Mouse (Mus musculus): ENCODE results near the gene Slc1a2. TPM values are rescaled to one million over a fixed set of nuclear protein-coding genes. Genes with fewer than 3 reads are reported as not detected.

Slc1a2 gene
- polyA plus RNA-seq, 1 experiment: not detected

- TF ChIP-seq FOSL1 (IDR thresholded peaks at IDR 0.05; ENCODE audit: insufficient read depth, low read length, poor library complexity, severe bottlenecking): no peak
- no peak for TF ChIP-seq USF1 (IDR thresholded peaks at IDR 0.05; ENCODE audit: low read depth)
- no peak for TF ChIP-seq CTCF (IDR thresholded peaks at IDR 0.05; ENCODE audit: control insufficient read depth, insufficient read depth, insufficient read length)
- no peak for TF ChIP-seq CEBPB (IDR thresholded peaks at IDR 0.05; ENCODE audit: low read depth)
- TF ChIP-seq MYOD1 (IDR thresholded peaks at IDR 0.05; ENCODE audit: control insufficient read depth, insufficient read length, low read depth): no peak
- TF ChIP-seq MAX (IDR thresholded peaks at IDR 0.05): no peak
- TF ChIP-seq MYOG (IDR thresholded peaks at IDR 0.05; ENCODE audit: control insufficient read depth, extremely low read depth, insufficient read length): no peak
- H3ac ChIP-seq (ENCODE audit: control insufficient read depth, insufficient read length, low read depth): no peak overlapping the region
- no peaks in the 10 kb centered on the region for H3K79me2 ChIP-seq (ENCODE audit: control insufficient read depth, insufficient read depth)
- no peaks in the 10 kb centered on the region for H3K36me3 ChIP-seq (ENCODE audit: control insufficient read depth, insufficient read depth)
- H3K79me3 ChIP-seq (ENCODE audit: low read depth): no peaks in the 10 kb centered on the region
- H3K4me3 ChIP-seq (ENCODE audit: insufficient read depth, poor library complexity, severe bottlenecking): no peak overlapping the region
- H3K27me3 ChIP-seq (ENCODE audit: control insufficient read depth, insufficient read depth, insufficient read length): no peaks in the 10 kb centered on the region
Measured at GRCm38 (mm10) chr2:102747758-102748157, 89.3 kb downstream of the Slc1a2 start.

- Histone ChIP-seq H3K79me2 (ENCODE audit: control insufficient read depth, insufficient read depth) (no peaks in the 10 kb centered on the region), H3K36me3 (ENCODE audit: control insufficient read depth, insufficient read depth) (no peaks in the 10 kb centered on the region), H3K4me3 (ENCODE audit: insufficient read depth, poor library complexity, severe bottlenecking) (no peak overlapping the region), H3K27me3 (ENCODE audit: control insufficient read depth, insufficient read depth, insufficient read length) (peaks cover 5% of the 10 kb centered on the region), H3ac (ENCODE audit: control insufficient read depth, insufficient read length, low read depth) (no peak overlapping the region), H3K79me3 (ENCODE audit: low read depth) (no peaks in the 10 kb centered on the region)
- TF ChIP-seq CTCF (IDR thresholded peaks at IDR 0.05; ENCODE audit: control insufficient read depth, insufficient read depth, insufficient read length): no peak
- TF ChIP-seq MYOG (IDR thresholded peaks at IDR 0.05; ENCODE audit: control insufficient read depth, extremely low read depth, insufficient read length): no peak
- no peak for TF ChIP-seq FOSL1 (IDR thresholded peaks at IDR 0.05; ENCODE audit: insufficient read depth, low read length, poor library complexity, severe bottlenecking)
- TF ChIP-seq CEBPB (IDR thresholded peaks at IDR 0.05; ENCODE audit: low read depth): no peak
- no peak for TF ChIP-seq MYOD1 (IDR thresholded peaks at IDR 0.05; ENCODE audit: control insufficient read depth, insufficient read length, low read depth)
- TF ChIP-seq MAX (IDR thresholded peaks at IDR 0.05): no peak
- TF ChIP-seq USF1 (IDR thresholded peaks at IDR 0.05; ENCODE audit: low read depth): no peak
Measured at GRCm38 (mm10) chr2:102749926-102750325, 91.5 kb downstream of the Slc1a2 start.

- no peaks in the 10 kb centered on the region for H3K79me3 ChIP-seq (ENCODE audit: low read depth)
- H3K27me3 ChIP-seq (ENCODE audit: control insufficient read depth, insufficient read depth, insufficient read length): peaks cover 5% of the 10 kb centered on the region
- H3K4me3 ChIP-seq (ENCODE audit: insufficient read depth, poor library complexity, severe bottlenecking): no peak overlapping the region
- H3ac ChIP-seq (ENCODE audit: control insufficient read depth, insufficient read length, low read depth): no peak overlapping the region
- H3K79me2 ChIP-seq (ENCODE audit: control insufficient read depth, insufficient read depth): no peaks in the 10 kb centered on the region
- no peak for TF ChIP-seq FOSL1 (IDR thresholded peaks at IDR 0.05; ENCODE audit: insufficient read depth, low read length, poor library complexity, severe bottlenecking)
- TF ChIP-seq CTCF (IDR thresholded peaks at IDR 0.05; ENCODE audit: control insufficient read depth, insufficient read depth, insufficient read length): no peak
- TF ChIP-seq MYOD1 (IDR thresholded peaks at IDR 0.05; ENCODE audit: control insufficient read depth, insufficient read length, low read depth): no peak
- no peak for TF ChIP-seq MAX (IDR thresholded peaks at IDR 0.05)
- no peak for TF ChIP-seq CEBPB (IDR thresholded peaks at IDR 0.05; ENCODE audit: low read depth)
- no peak for TF ChIP-seq MYOG (IDR thresholded peaks at IDR 0.05; ENCODE audit: control insufficient read depth, extremely low read depth, insufficient read length)
- no peak for TF ChIP-seq USF1 (IDR thresholded peaks at IDR 0.05; ENCODE audit: low read depth)
- no peaks in the 10 kb centered on the region for H3K36me3 ChIP-seq (ENCODE audit: control insufficient read depth, insufficient read depth)
Measured at GRCm38 (mm10) chr2:102751846-102752245, 93.4 kb downstream of the Slc1a2 start.

- Histone ChIP-seq H3K36me3 (ENCODE audit: control insufficient read depth, insufficient read depth) (no peaks in the 10 kb centered on the region), H3ac (ENCODE audit: control insufficient read depth, insufficient read length, low read depth) (no peak overlapping the region), H3K4me3 (ENCODE audit: insufficient read depth, poor library complexity, severe bottlenecking) (no peak overlapping the region), H3K27me3 (ENCODE audit: control insufficient read depth, insufficient read depth, insufficient read length) (peaks cover 5% of the 10 kb centered on the region), H3K79me2 (ENCODE audit: control insufficient read depth, insufficient read depth) (no peaks in the 10 kb centered on the region), H3K79me3 (ENCODE audit: low read depth) (no peaks in the 10 kb centered on the region)
- no peak for TF ChIP-seq USF1 (IDR thresholded peaks at IDR 0.05; ENCODE audit: low read depth)
- no peak for TF ChIP-seq CTCF (IDR thresholded peaks at IDR 0.05; ENCODE audit: control insufficient read depth, insufficient read depth, insufficient read length)
Measured at GRCm38 (mm10) chr2:102757241-102757860, 98.9 kb downstream of the Slc1a2 start.

- no peak for TF ChIP-seq MAX (IDR thresholded peaks at IDR 0.05)
- TF ChIP-seq USF1 (IDR thresholded peaks at IDR 0.05; ENCODE audit: low read depth): no peak
- TF ChIP-seq CTCF (IDR thresholded peaks at IDR 0.05; ENCODE audit: control insufficient read depth, insufficient read depth, insufficient read length): no peak
- no peak for TF ChIP-seq MYOG (IDR thresholded peaks at IDR 0.05; ENCODE audit: control insufficient read depth, extremely low read depth, insufficient read length)
- no peak for TF ChIP-seq FOSL1 (IDR thresholded peaks at IDR 0.05; ENCODE audit: insufficient read depth, low read length, poor library complexity, severe bottlenecking)
- TF ChIP-seq CEBPB (IDR thresholded peaks at IDR 0.05; ENCODE audit: low read depth): no peak
- TF ChIP-seq MYOD1 (IDR thresholded peaks at IDR 0.05; ENCODE audit: control insufficient read depth, insufficient read length, low read depth): no peak
- H3K27me3 ChIP-seq (ENCODE audit: control insufficient read depth, insufficient read depth, insufficient read length): no peaks in the 10 kb centered on the region
- no peaks in the 10 kb centered on the region for H3K36me3 ChIP-seq (ENCODE audit: control insufficient read depth, insufficient read depth)
- H3K79me3 ChIP-seq (ENCODE audit: low read depth): no peaks in the 10 kb centered on the region
- H3ac ChIP-seq (ENCODE audit: control insufficient read depth, insufficient read length, low read depth): no peak overlapping the region
- H3K79me2 ChIP-seq (ENCODE audit: control insufficient read depth, insufficient read depth): no peaks in the 10 kb centered on the region
- H3K4me3 ChIP-seq (ENCODE audit: insufficient read depth, poor library complexity, severe bottlenecking): no peak overlapping the region
Measured at GRCm38 (mm10) chr2:102759479-102759878, 101.0 kb downstream of the Slc1a2 start.
